Mouse (Mus musculus): ENCODE measurements around the gene Washc4. TPM values are rescaled to one million over a fixed set of nuclear protein-coding genes. Genes with fewer than 3 reads are reported as not detected.

The Washc4 gene
- total and polyA plus RNA-seq, 3 experiments = 16.3 to 31.8 (median 19.3) TPM

GRCm38 (mm10) chr10:83565449-83566441 is 22.2 kb downstream of the Washc4 start:
- DNase-seq (ENCODE audit: extremely low read depth) = peak; percentile 15
- in situ Hi-C loops (cut with MboI; ENCODE audit: low pct_ligation_motif_present, low pct_unique_long_range_greater_than_20kb, low sequenced_read_pairs) (no loop called here), dilution Hi-C loops (cut with MboI; ENCODE audit: extremely low pct_ligation_motif_present, extremely low pct_unique_long_range_greater_than_20kb, low sequenced_read_pairs) (no loop called here)
- Histone ChIP-seq H3K27me3 (replicated peaks) (no peaks in the 10 kb centered on the region), H3K4me1 (ENCODE audit: control insufficient read depth in 1 of 2, insufficient read depth in 2 of 2) (peaks cover 2% of the 10 kb centered on the region in 2 experiments; a peak in 2 of 4 replicates), H3K9me3 (replicated peaks; ENCODE audit: low read length) (no peaks in the 10 kb centered on the region), H3K9ac (ENCODE audit: insufficient read depth, low read depth) (no peak overlapping the region), H3K27ac (ENCODE audit: insufficient read depth, low read depth) (no peak overlapping the region), H3K4me2 (ENCODE audit: insufficient read depth, low read depth, poor library complexity, severe bottlenecking) (no peak overlapping the region), H3K36me3 (replicated peaks in 1 of 2; ENCODE audit: control insufficient read depth in 1 of 2, insufficient read depth in 1 of 2, low read length in 1 of 2) (peaks cover 59 to 89% of the 10 kb centered on the region in 2 experiments), H3K4me3 (replicated peaks in 1 of 3; ENCODE audit: low read depth in 2 of 3, low read length in 2 of 3, poor library complexity in 1 of 3) (no peak overlapping the region), H3K79me2 (replicated peaks; ENCODE audit: control insufficient read depth, extremely low read depth, insufficient read depth, poor library complexity, severe bottlenecking) (no peaks in the 10 kb centered on the region)
- no peak for TF ChIP-seq CHD1 (IDR thresholded peaks at IDR 0.05; ENCODE audit: low read depth, low read length)
- TF ChIP-seq JUND (conservative IDR thresholded peaks at IDR 0.05; ENCODE audit: low read depth, low read length) = no peak
- TF ChIP-seq ETS1 (conservative IDR thresholded peaks at IDR 0.05; ENCODE audit: low read depth, low read length) = no peak
- no peak for TF ChIP-seq IRF4 (IDR thresholded peaks at IDR 0.05; ENCODE audit: low read depth, low read length)
- no peak for TF ChIP-seq POLR2A (IDR thresholded peaks at IDR 0.05; ENCODE audit: low read depth, low read length)
- TF ChIP-seq TCF12 (IDR thresholded peaks at IDR 0.05; ENCODE audit: low read depth, low read length) = no peak
- TF ChIP-seq NELFE (IDR thresholded peaks at IDR 0.05; ENCODE audit: low read depth, low read length) = no peak
- no peak for TF ChIP-seq UBTF (IDR thresholded peaks at IDR 0.05; ENCODE audit: low read depth, low read length)
- no peak for TF ChIP-seq NRF1 (IDR thresholded peaks at IDR 0.05; ENCODE audit: low read depth, low read length)
- no peak for TF ChIP-seq E2F4 (IDR thresholded peaks at IDR 0.05; ENCODE audit: insufficient replicate concordance, low read depth, low read length)
- TF ChIP-seq MYC (IDR thresholded peaks at IDR 0.05; ENCODE audit: low read depth, low read length) = no peak
- no peak for TF ChIP-seq SIN3A (IDR thresholded peaks at IDR 0.05; ENCODE audit: low read length)
- no peak for TF ChIP-seq ZC3H11A (IDR thresholded peaks at IDR 0.05; ENCODE audit: low read depth, low read length)
- no peak for TF ChIP-seq RAD21 (IDR thresholded peaks at IDR 0.05; ENCODE audit: low read depth, low read length)
- TF ChIP-seq ZMIZ1 (IDR thresholded peaks at IDR 0.05; ENCODE audit: low read depth, low read length) = no peak
- TF ChIP-seq CTCF (conservative IDR thresholded peaks at IDR 0.05 in 1 of 2, IDR thresholded peaks at IDR 0.05 in 1 of 2; ENCODE audit: low read depth in 2 of 2, low read length in 2 of 2) = no peak; a peak in 1 of 4 replicates

GRCm38 (mm10) chr10:83590801-83591200 is 47.2 kb downstream of the Washc4 start:
- in situ Hi-C loops (cut with MboI; ENCODE audit: low pct_ligation_motif_present, low pct_unique_long_range_greater_than_20kb, low sequenced_read_pairs) = no loop called here
- H3K4me2 ChIP-seq (ENCODE audit: insufficient read depth, low read depth, poor library complexity, severe bottlenecking) = no peak overlapping the region
- H3K27ac ChIP-seq (ENCODE audit: insufficient read depth, low read depth) = no peak overlapping the region
- DNase-seq (ENCODE audit: extremely low read depth) = no peak
- H3K4me1 ChIP-seq (ENCODE audit: control insufficient read depth in 1 of 2, insufficient read depth in 2 of 2) = 0 out of 4 replicates have a peak, but pooled peaks cover 0 to 3% of the 10 kb centered on the region in 2 experiments
- TF ChIP-seq ZNF384 (IDR thresholded peaks at IDR 0.05; ENCODE audit: low read depth, low read length) (no peak), ZKSCAN1 (IDR thresholded peaks at IDR 0.05; ENCODE audit: borderline replicate concordance, low read depth, low read length) (no peak), SIN3A (IDR thresholded peaks at IDR 0.05; ENCODE audit: low read length) (no peak)
- no peak overlapping the region for H3K9ac ChIP-seq (ENCODE audit: insufficient read depth, low read depth)
- dilution Hi-C loops (cut with MboI; ENCODE audit: extremely low pct_ligation_motif_present, extremely low pct_unique_long_range_greater_than_20kb, low sequenced_read_pairs) = no loop called here
- peaks cover 63 to 91% of the 10 kb centered on the region in 2 experiments for H3K36me3 ChIP-seq (replicated peaks in 1 of 2; ENCODE audit: control insufficient read depth in 1 of 2, insufficient read depth in 1 of 2, low read length in 1 of 2)
- H3K9me3 ChIP-seq (replicated peaks; ENCODE audit: low read length) = no peaks in the 10 kb centered on the region
- no peak overlapping the region for H3K4me3 ChIP-seq (replicated peaks in 1 of 3; ENCODE audit: low read depth in 2 of 3, low read length in 2 of 3, poor library complexity in 1 of 3)
- no peaks in the 10 kb centered on the region for H3K79me2 ChIP-seq (replicated peaks; ENCODE audit: control insufficient read depth, extremely low read depth, insufficient read depth, poor library complexity, severe bottlenecking)
- no peaks in the 10 kb centered on the region for H3K27me3 ChIP-seq (replicated peaks)

Data from CH12.LX (cell line).